Mouse (Mus musculus) liver, embryonic 15.5 days (tissue): ENCODE measurements around the gene Tssk3. TPM values are rescaled to one million over a fixed set of nuclear protein-coding genes. Genes with fewer than 3 reads are reported as not detected.

Experiments used
- ATAC-seq: fragments of 200-750 bp; cut with Nextera tagmentation; 2 replicates; pipeline ENCODE4 v1.8.0; 2017; ENCODE audit warnings: moderate number of reproducible peaks, mild to moderate bottlenecking, moderate library complexity; ENCODE audit not compliant: insufficient read depth
- H3K27ac ChIP-seq: fragments of 300-500 bp; sonication (generic); replicated peaks from 2 replicates; pipeline ENCODE4 v1.5.1; 2015; ENCODE audit warnings: mild to moderate bottlenecking, inconsistent platforms
- H3K27me3 ChIP-seq: fragments of 300-500 bp; sonication (generic); 2 replicates; pipeline ENCODE4 v1.6.1; 2015; ENCODE audit warnings: mild to moderate bottlenecking, inconsistent platforms
- H3K36me3 ChIP-seq: fragments of 300-500 bp; sonication (generic); replicated peaks from 2 replicates; pipeline ENCODE4 v1.6.1; 2015; ENCODE audit warnings: moderate library complexity, mild to moderate bottlenecking, inconsistent platforms
- H3K4me1 ChIP-seq: fragments of 300-500 bp; sonication (generic); replicated peaks from 2 replicates; pipeline ENCODE4 v1.6.1; 2015; ENCODE audit warnings: inconsistent platforms
- H3K4me2 ChIP-seq: fragments of 300-500 bp; sonication (generic); 2 replicates; pipeline ENCODE4 v1.6.1; 2015; ENCODE audit warnings: moderate library complexity, mild to moderate bottlenecking, inconsistent platforms
- H3K4me3 ChIP-seq: fragments of 300-500 bp; sonication (generic); replicated peaks from 2 replicates; pipeline ENCODE4 v1.5.1; 2015; ENCODE audit warnings: mild to moderate bottlenecking, inconsistent platforms
- H3K9ac ChIP-seq: fragments of 300-500 bp; sonication (generic); 2 replicates; pipeline ENCODE4 v1.6.1; 2015; ENCODE audit warnings: moderate library complexity, mild to moderate bottlenecking, inconsistent platforms
- H3K9me3 ChIP-seq: fragments of 300-500 bp; sonication (generic); replicated peaks from 2 replicates; pipeline ENCODE4 v1.6.1; 2016; ENCODE audit warnings: inconsistent platforms
- WGBS: fragments of 180-500 bp; shearing (Covaris S2); methylation state at CpG from one replicate; pipeline ENCODE4 v1.1.7; 2015; ENCODE audit warnings: mixed read lengths; ENCODE audit not compliant: insufficient replicate concordance; 5-methylcytosine and 5-hydroxymethylcytosine counted together
- polyA plus RNA-seq: library from polyadenylated mRNA; unstranded; fragments of >200 nt; fragmentation: Nextera tagmentation; extraction: Ambion mirVana; gene quantifications from 2 replicates; pipeline ENCODE4 v1.2.1, GENCODE M21; 2015

Tssk3 gene
- polyA plus RNA-seq, 1 experiment from 2014 or later: 0.09 TPM

DNA sequence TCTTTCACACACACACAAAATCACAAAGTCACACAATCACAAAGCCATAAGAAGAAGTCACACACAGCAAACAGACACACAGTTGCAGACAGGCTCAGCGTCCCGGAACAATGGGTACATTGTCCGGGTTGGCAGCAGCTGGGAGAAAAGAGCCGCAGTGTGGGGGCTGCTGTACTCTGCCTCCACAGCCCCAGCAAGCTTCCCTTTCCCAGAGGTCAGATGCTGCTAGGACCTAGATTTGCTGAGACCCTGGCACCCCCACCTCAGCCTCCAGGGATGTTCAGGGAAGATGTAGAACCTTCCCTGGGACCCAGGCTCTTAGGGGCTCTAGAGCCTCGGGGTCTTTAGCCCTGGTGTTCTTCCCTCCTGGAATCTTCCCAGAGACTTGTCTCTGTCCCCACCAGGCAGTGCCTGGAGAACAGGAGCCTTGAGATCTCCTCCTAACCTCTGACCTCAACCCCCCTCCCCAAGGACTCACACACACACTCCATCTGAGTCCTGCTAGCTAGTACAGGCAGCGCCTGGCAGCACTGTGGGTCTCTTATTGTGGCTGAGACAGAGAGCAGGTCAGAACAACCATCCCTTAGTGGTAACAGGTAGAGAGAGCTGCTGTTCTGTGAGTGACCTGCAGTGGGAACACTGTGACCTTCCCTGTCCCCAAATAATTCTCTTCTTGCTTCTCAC is 20.7 kb upstream of the Tssk3 start:
- H3K4me2 ChIP-seq: no peak overlapping the region
- no peak overlapping the region for H3K27ac ChIP-seq
- WGBS: 61% methylated on average over 6 of the region's 6 CpGs
- H3K4me3 ChIP-seq: no peak overlapping the region
- no peak for ATAC-seq
- H3K27me3 ChIP-seq: peaks cover 59% of the 10 kb centered on the region
- peaks cover 41% of the 10 kb centered on the region for H3K4me1 ChIP-seq
- peaks cover 11% of the 10 kb centered on the region for H3K36me3 ChIP-seq
- no peaks in the 10 kb centered on the region for H3K9me3 ChIP-seq
- H3K9ac ChIP-seq: no peak overlapping the region

DNA sequence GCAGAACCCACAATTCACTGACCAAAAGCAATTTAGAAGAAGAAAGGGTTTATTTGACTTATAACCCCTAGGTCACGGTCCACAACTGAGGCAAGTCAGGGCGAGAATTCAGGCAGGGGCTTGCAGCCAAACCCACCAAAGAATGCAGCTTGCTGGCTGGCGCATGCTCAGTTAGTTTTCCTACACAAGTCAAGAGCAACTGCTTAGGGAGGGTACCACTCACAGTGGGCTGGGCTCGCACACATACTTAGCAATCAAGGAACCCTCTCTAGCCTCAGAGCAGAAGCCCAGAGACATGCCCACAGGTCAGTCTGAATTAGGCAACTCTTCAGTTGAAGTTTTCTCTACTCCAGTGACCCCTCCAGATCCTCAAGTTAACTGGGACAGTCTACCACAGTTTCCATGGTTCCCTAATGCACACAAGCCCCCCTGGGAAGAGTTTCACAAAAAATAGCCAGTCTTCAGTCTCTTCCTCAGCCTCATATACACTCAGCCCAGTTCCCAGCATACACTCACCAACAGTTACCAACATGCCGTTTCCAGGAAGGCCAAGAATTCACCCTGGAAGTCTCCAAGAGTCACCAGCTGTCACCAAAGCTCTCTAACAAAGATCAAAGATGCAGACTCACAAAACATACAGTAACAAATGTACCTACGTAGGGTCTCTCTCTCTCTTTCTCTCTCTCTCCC is 20.0 kb upstream of the Tssk3 start:
- H3K9ac ChIP-seq: no peak overlapping the region
- 54% methylated on average over 6 of the region's 6 CpGs for WGBS
- no peak for ATAC-seq

DNA sequence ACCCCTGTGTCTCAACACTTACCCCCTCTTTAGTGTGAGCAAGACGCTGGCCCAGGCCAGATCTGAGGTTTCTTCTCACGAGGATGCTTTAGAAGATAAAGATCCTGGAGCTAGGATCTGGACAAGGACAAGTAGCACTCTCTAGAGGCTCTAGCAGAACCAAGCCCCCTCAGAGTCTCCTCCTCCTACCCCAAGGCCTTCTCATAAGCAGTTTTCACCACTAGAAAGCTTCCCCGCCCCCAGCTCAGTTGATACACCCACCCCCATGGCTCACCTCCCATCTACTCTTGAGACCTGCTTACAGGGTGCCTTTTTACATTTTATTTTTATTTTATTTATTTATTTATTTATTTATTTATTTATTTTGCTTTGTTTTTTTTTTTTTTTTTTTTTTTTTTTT is 18.8 kb upstream of the Tssk3 start:
- H3K27ac ChIP-seq: no peak overlapping the region
- H3K4me1 ChIP-seq: peaks cover 35% of the 10 kb centered on the region
- no peak for ATAC-seq
- no peaks in the 10 kb centered on the region for H3K9me3 ChIP-seq
- no peak overlapping the region for H3K9ac ChIP-seq
- 39% methylated on average over 3 of the region's 3 CpGs for WGBS
- peaks cover 59% of the 10 kb centered on the region for H3K27me3 ChIP-seq
- H3K36me3 ChIP-seq: no peaks in the 10 kb centered on the region
- H3K4me3 ChIP-seq: no peak overlapping the region
- H3K4me2 ChIP-seq: no peak overlapping the region

More for the DNA sequence above, 20.0 kb upstream of the Tssk3 start:
- Histone ChIP-seq H3K4me3 (no peak overlapping the region), H3K36me3 (0 out of 2 replicates have a peak, but pooled peaks cover 4% of the 10 kb centered on the region), H3K4me1 (peaks cover 40% of the 10 kb centered on the region), H3K27me3 (peaks cover 59% of the 10 kb centered on the region), H3K9me3 (no peaks in the 10 kb centered on the region), H3K4me2 (no peak overlapping the region), H3K27ac (no peak overlapping the region)

GRCm38 (mm10) chr4:129508834-129509600 is 18.2 kb upstream of the Tssk3 start:
- Histone ChIP-seq H3K27ac (no peak overlapping the region), H3K4me2 (no peak overlapping the region), H3K9me3 (no peaks in the 10 kb centered on the region), H3K27me3 (peaks cover 57% of the 10 kb centered on the region), H3K36me3 (no peaks in the 10 kb centered on the region), H3K4me1 (peaks cover 34% of the 10 kb centered on the region), H3K9ac (no peak overlapping the region), H3K4me3 (no peak overlapping the region)
- no peak for ATAC-seq
- WGBS: 54% methylated on average over 15 of the region's 15 CpGs

DNA sequence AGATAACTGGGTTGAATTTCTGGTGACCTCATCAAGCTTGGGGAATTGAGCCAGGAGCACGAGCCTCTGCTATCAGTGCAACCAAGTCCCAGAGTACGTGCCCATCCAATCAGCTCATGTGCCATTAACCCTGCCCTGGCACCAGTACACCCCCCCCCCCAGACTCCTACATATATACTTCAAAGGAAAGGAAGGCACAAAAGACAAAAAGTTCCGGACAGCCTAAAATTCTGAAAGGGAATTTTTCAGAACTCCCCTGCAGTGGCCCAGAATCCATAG is 17.4 kb upstream of the Tssk3 start:
- no peak overlapping the region for H3K4me3 ChIP-seq
- WGBS: 35% methylated on average over 3 of the region's 3 CpGs
- ATAC-seq: no peak
- no peak overlapping the region for H3K9ac ChIP-seq
- H3K9me3 ChIP-seq: no peaks in the 10 kb centered on the region
- no peak overlapping the region for H3K4me2 ChIP-seq
- no peak overlapping the region for H3K27ac ChIP-seq
- H3K4me1 ChIP-seq: peaks cover 31% of the 10 kb centered on the region
- no peaks in the 10 kb centered on the region for H3K36me3 ChIP-seq
- H3K27me3 ChIP-seq: peaks cover 53% of the 10 kb centered on the region

DNA sequence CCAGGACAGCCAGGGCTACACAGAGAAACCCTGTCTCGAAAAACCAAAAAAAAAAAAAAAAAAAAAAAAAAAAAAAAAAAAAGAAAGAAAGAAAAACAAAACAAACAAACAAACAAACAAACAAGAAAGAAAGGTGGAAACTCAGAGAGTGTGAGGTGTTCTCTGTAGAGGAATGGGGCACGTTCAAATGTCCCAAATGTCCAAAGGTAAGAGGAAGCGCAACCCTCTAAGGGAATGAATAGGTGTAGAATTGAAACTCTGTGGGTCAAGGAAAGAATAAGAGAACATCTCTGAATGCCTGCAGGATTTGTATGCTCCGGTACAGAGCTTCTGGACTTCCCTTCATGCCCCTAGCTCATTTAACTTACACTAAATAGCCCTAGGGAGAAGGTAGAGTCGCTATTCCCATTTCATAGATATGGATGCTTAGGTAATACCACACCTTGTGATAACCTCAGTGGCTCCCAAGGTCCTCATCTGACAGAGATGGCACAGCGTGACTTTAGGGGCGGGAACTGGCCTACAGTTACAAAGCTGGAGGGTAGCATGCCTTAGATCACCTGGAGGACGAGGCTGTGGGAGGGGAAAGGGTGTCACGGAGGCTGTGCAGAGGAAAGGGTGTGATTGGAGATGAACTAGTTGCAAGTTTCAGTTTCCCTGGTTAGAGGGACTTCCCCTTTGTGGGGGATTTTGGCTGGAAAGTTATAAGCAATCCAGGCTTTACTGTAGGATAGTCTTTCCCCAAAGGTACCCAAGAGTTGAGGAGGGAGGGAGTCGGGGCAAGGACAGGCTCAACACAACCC is 16.8 kb upstream of the Tssk3 start:
- Histone ChIP-seq H3K9ac (no peak overlapping the region), H3K4me3 (no peak overlapping the region), H3K27ac (no peak overlapping the region), H3K36me3 (no peaks in the 10 kb centered on the region), H3K9me3 (no peaks in the 10 kb centered on the region), H3K4me2 (no peak overlapping the region), H3K27me3 (peaks cover 52% of the 10 kb centered on the region), H3K4me1 (peaks cover 32% of the 10 kb centered on the region)
- 48% methylated on average over 9 of the region's 10 CpGs for WGBS
- no peak for ATAC-seq

DNA sequence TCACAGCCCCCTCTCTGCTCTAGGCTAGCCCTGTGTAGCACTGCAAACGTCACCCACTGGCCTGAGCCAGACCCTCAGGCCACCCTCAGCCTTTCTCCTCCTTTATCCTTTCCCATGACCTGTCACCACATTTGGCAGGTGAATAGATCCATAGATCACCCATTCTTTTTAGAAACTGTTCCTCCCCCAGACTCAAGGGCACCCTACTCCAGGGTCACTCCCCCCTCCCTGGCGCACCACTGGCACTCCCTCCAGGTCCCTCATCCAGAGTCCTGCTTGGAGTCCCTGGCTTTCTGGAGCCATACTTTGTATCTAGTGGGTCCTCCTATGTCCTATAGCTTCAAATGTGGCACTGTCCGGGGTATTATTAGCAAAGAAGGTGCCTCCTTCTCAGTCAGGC is 14.7 kb upstream of the Tssk3 start:
- Histone ChIP-seq H3K4me1 (peaks cover 45% of the 10 kb centered on the region), H3K9ac (no peak overlapping the region), H3K27ac (no peak overlapping the region), H3K4me3 (no peak overlapping the region), H3K36me3 (no peaks in the 10 kb centered on the region), H3K9me3 (no peaks in the 10 kb centered on the region), H3K27me3 (peaks cover 44% of the 10 kb centered on the region), H3K4me2 (no peak overlapping the region)
- no peak for ATAC-seq
- 67% methylated on average over 3 of the region's 3 CpGs for WGBS

DNA sequence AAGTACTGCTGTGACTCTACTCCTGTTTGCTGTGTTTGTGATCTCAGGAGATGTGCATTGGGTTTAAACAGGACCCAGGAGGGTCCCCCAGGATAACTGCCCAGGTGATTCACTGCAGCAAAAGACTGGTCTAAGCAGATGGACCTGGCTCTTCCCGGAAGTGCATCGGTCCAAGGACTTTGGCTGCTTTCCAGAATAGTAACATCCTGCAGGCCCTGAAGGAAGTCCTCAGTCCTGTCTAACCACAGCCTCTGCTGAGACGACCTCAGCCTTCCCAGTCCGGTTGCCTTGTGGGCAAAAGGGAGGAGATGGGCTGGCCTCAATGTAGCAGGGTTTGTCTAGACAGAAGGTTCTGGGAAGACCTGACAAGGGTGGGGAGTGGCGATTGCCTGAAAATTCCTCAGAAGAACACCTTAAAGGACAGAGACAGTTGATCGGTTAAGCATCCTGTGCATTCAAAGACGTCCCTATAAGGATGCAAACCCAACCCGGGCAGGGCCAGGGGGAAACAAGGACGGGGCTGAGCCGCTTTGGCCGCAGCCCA is 12.2 kb upstream of the Tssk3 start:
- no peak overlapping the region for H3K27ac ChIP-seq
- H3K27me3 ChIP-seq: peaks cover 43% of the 10 kb centered on the region
- ATAC-seq: no peak
- H3K4me3 ChIP-seq: no peak overlapping the region
- H3K4me1 ChIP-seq: peaks cover 47% of the 10 kb centered on the region
- H3K9ac ChIP-seq: no peak overlapping the region
- no peaks in the 10 kb centered on the region for H3K9me3 ChIP-seq
- H3K36me3 ChIP-seq: no peaks in the 10 kb centered on the region
- WGBS: 40% methylated on average over 11 of the region's 11 CpGs
- no peak overlapping the region for H3K4me2 ChIP-seq

DNA sequence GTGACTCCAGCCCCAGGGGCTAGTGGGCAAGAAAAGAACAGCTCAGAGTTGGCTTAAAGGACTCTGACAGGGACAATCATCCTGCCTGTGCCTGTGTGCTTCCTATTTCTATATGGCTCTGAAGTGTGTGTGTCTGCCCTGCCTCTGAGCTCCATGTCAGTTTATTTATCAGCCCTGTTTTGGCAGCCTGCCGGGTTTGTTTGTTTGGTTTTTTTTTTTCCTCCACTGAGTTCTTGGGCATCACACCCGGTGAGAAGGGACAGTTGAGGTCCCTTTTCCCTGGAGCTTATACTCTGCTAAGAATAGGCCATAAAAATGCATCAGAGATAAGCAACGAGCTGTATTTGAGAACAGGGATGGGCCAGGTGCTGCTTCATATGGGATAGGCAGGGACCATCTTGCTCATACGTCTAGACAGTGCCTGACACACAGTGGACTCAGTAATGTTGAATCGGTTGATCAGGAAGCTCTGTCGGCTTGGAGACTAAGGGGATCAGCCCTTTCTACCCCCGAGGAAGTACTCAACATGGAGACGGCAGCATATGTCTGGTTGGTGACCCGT is 11.6 kb upstream of the Tssk3 start:
- no peak overlapping the region for H3K4me3 ChIP-seq
- no peak overlapping the region for H3K27ac ChIP-seq
- peaks cover 49% of the 10 kb centered on the region for H3K27me3 ChIP-seq
- peaks cover 43% of the 10 kb centered on the region for H3K4me1 ChIP-seq
- H3K36me3 ChIP-seq: no peaks in the 10 kb centered on the region
- no peak overlapping the region for H3K9ac ChIP-seq
- 33% methylated on average over 9 of the region's 9 CpGs for WGBS
- H3K4me2 ChIP-seq: no peak overlapping the region
- no peak for ATAC-seq
- H3K9me3 ChIP-seq: no peaks in the 10 kb centered on the region

GRCm38 (mm10) chr4:129500607-129501566 is 10.1 kb upstream of the Tssk3 start:
- 2% methylated on average over 48 of the region's 49 CpGs for WGBS
- ATAC-seq: peak; percentile 76
- peak overlapping the region; percentile 65 for H3K9ac ChIP-seq
- peak overlapping the region; percentile 94 for H3K4me2 ChIP-seq
- no peaks in the 10 kb centered on the region for H3K36me3 ChIP-seq
- H3K27ac ChIP-seq: peak overlapping the region; percentile 84
- H3K9me3 ChIP-seq: no peaks in the 10 kb centered on the region
- peak overlapping the region; percentile 65 for H3K4me3 ChIP-seq
- H3K4me1 ChIP-seq: peaks cover 53% of the 10 kb centered on the region
- H3K27me3 ChIP-seq: peaks cover 64% of the 10 kb centered on the region
